Mouse (Mus musculus) kidney, adult 18-20 months (tissue): ENCODE measurements around the gene Ccr1l1.

ENCODE experiments used
- DNase-seq: peaks from one replicate; pipeline ENCODE4 v3.0.0; 2021

The Ccr1l1 gene

GRCm38 (mm10) chr9:123957911-123958413 lies 20.2 kb downstream of the Ccr1l1 start:
- DNase-seq, result no peak

GRCm38 (mm10) chr9:123956892-123957291 lies 21.3 kb downstream of the Ccr1l1 start:
- DNase-seq, result no peak

GRCm38 (mm10) chr9:123953551-123953950 lies 24.7 kb downstream of the Ccr1l1 start:
- DNase-seq, result no peak

- DNase-seq, result no peak
These were observed 27.0 kb downstream of the Ccr1l1 start for GRCm38 (mm10) chr9:123951176-123951575.

GRCm38 (mm10) chr9:123949432-123949831 lies 28.8 kb downstream of the Ccr1l1 start:
- DNase-seq, result no peak

- no peak for DNase-seq
These were observed 30.4 kb downstream of the Ccr1l1 start for GRCm38 (mm10) chr9:123947815-123948214.

- no peak for DNase-seq
These were observed 36.2 kb downstream of the Ccr1l1 start for GRCm38 (mm10) chr9:123942025-123942424.

- DNase-seq, result no peak
These were observed 36.9 kb downstream of the Ccr1l1 start for GRCm38 (mm10) chr9:123941316-123941715.

GRCm38 (mm10) chr9:123940628-123941027 lies 37.6 kb downstream of the Ccr1l1 start:
- no peak for DNase-seq

- DNase-seq, result no peak
These were observed 38.0 kb downstream of the Ccr1l1 start for GRCm38 (mm10) chr9:123940168-123940567.

GRCm38 (mm10) chr9:123937989-123938388 lies 40.2 kb downstream of the Ccr1l1 start:
- DNase-seq, result no peak

GRCm38 (mm10) chr9:123936604-123937280 lies 41.5 kb downstream of the Ccr1l1 start:
- no peak for DNase-seq

GRCm38 (mm10) chr9:123935776-123936175 lies 42.4 kb downstream of the Ccr1l1 start:
- no peak for DNase-seq

GRCm38 (mm10) chr9:123935346-123935745 lies 42.9 kb downstream of the Ccr1l1 start:
- no peak for DNase-seq

GRCm38 (mm10) chr9:123933716-123934445 lies 44.3 kb downstream of the Ccr1l1 start:
- no peak for DNase-seq

GRCm38 (mm10) chr9:123932911-123933675 lies 45.1 kb downstream of the Ccr1l1 start:
- no peak for DNase-seq

GRCm38 (mm10) chr9:123931761-123932700 lies 46.2 kb downstream of the Ccr1l1 start:
- DNase-seq, result no peak

GRCm38 (mm10) chr9:123930926-123931325 lies 47.3 kb downstream of the Ccr1l1 start:
- no peak for DNase-seq

GRCm38 (mm10) chr9:123930476-123930875 lies 47.7 kb downstream of the Ccr1l1 start:
- no peak for DNase-seq

GRCm38 (mm10) chr9:123929936-123930335 lies 48.3 kb downstream of the Ccr1l1 start:
- DNase-seq, result no peak

- no peak for DNase-seq
These were observed 49.4 kb downstream of the Ccr1l1 start for GRCm38 (mm10) chr9:123928759-123929246.

GRCm38 (mm10) chr9:123928118-123928758 lies 50.0 kb downstream of the Ccr1l1 start:
- no peak for DNase-seq
